Mouse (Mus musculus) cerebral cortex, adult 2 months (tissue): ENCODE results near the gene Atp13a3.

Experiments
- WGBS: fragments of 180-500 bp; shearing (Covaris S2); methylation state at CpG from one replicate; pipeline ENCODE4 v1.1.7; 2018; 5-methylcytosine and 5-hydroxymethylcytosine counted together

Gene Atp13a3

DNA sequence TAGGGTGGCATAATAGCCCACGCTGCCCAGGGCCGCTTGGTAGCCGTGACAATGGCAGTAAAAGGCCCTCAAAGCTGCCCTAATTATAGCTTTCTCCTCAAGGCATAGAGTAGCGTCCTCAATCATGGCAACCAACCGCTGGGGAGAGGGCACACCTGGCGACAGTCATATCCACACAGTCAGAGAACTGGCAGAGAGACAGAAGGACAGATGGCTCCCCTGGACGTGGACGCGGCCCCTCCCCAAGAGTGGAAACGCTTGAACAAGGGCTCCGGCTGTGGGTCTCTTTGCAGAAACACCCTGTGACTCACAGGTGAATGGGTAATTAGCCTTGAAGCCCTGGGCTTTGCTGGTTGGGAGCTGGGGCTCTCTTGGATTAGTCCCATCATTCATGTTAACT is 127.4 kb downstream of the Atp13a3 start:
- 73% methylated on average over 11 of the region's 11 CpGs for whole genome bisulfite sequencing

DNA sequence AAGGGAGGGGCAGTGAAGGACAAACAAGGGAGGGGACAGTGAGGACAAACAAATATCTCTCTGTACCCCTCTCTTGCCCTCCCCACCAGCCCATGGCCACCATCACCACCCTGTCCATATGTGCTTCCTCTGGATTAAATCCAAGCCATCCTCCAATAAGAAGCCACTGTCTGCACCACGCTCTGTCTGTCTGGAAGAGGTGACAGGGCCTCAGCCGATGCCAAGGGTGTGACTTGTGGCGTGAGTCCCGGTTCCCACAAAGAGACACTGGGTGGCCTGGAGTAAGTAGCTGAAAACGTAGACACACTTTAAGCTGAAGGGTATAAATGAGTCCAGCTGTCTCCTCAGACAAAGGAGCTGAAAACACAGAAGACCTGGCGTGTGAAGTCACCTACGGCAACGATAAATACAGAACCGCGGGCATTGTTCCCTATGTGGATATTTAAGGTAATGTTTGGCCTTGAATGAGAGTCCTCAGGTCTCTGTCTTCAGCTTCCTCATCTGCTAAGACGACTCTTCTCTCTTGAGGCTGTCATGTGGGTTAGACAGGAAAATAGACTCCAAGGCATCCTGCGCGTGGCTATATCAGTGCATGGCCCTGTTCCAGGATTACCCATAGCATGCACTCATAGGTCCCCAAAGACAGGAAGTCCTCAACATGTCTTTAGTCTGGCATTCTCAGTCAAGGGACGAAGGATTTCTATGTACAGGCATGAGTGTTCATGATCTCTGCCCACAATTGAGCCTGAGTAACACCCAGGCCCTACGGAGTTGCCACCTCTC is 130.0 kb downstream of the Atp13a3 start:
- 76% methylated on average over 15 of the region's 15 CpGs for WGBS

DNA sequence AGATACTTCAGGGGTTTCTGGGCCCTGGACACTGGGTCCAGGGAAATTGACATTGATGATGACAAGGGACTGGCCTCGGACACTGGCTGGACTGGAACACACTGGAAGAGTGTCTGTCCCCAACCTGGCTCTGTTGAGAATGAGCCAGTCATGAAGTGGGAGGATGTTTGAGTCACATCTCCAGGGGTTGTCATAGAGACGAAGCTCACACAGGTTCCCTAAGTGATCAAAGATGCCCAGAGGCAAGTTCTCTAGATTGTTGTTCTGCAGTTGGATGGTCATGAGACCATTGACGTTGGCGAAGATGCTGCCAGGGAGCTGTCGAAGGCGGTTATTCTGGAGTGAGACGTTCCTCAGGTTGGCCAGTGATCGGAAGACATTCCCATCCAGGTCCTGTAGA is 132.7 kb downstream of the Atp13a3 start:
- WGBS = 74% methylated on average over 8 of the region's 8 CpGs

DNA sequence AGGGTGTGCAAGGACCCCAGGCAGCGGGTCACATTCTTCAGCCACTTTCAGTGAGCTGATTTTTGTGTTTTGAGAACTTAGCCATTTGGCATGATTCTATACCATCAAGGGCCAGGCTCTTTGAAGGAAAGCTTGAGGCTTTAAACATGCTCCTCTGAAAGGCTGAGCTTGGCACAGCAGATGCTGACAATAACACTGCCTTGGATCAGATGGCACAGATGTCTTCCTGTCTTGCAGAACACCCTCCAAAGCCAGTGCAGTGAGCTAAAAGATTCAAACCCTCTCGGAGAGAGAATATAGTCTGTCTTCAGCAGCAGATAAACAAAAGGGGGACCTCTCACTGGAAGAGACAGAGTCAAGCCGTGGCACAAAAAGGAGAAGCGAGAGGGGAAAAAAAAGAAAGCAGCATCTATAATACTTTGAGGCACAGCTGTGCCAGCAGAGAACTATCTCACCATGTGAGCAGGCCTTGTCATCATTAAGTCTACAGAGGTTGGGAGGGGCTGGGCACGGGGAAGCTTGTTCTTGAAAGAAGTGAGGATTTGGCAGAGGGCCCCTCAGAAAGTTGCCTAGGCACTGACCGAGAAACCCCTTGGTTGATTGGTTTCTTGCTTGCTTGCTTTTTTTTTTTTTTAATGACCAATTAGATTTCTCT is 133.7 kb downstream of the Atp13a3 start:
- WGBS = 65% methylated on average over 6 of the region's 6 CpGs

GRCm38 (mm10) chr16:30271223-30271761 is 134.5 kb downstream of the Atp13a3 start:
- WGBS = 71% methylated on average over 8 of the region's 8 CpGs

GRCm38 (mm10) chr16:30267359-30267758 is 138.4 kb downstream of the Atp13a3 start, which contains the start of gene Cpn2:
Gene Cpn2, minus strand, starts transcription at chr16:30267499.
- 85% methylated on average over 5 of the region's 5 CpGs for WGBS

GRCm38 (mm10) chr16:30266561-30266960 is 139.2 kb downstream of the Atp13a3 start:
- WGBS = 84% methylated on average over 5 of the region's 5 CpGs

DNA sequence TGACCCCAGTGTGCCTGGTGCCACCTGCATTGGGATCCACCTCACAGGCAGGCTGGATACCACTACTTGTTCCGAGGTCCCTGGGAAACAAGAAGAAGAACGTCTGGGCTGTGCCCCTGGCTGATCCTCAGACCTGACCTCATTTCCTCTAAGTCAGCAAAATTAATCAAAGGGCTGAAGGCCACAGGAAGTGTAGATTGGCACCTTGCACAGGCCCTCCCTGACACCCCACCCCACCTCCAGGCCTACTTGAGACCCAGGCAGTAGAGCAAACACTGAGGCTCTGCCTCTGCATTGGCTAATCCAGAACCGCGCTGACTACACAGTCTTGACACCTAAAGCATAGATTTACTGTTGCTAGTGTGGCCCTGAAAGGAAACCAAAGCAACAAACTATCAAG is 140.2 kb downstream of the Atp13a3 start:
- WGBS = 83% methylated on average over 4 of the region's 4 CpGs

DNA sequence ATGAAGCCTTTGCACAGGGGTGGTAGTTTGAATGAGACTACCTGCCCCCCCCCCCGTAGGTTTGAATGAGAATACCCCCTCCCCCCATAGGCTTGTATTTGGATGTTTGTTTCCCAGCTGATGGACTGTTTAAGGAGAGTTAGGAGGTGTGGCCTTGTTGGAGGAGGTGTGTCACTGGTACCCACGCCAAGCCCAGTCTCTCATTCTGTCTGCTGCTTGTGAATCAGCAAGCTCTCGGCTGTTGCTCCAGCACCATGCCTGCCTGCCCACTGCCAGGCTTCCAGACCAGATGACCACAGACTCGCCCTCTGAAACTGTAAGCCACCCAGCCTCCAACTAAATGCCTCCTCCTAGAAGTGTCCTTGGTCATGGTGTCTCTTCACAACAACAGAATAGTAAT is 142.6 kb downstream of the Atp13a3 start:
- 77% methylated on average over 4 of the region's 4 CpGs for WGBS

- 0% methylated on average over 2 of the region's 2 CpGs for WGBS
Measured at GRCm38 (mm10) chr16:30262664-30263063, 143.1 kb downstream of the Atp13a3 start.
